Mouse (Mus musculus) CH12.LX (cell line): ENCODE measurements around the gene Grid1.

Source experiments
- CHD2 ChIP-seq: IDR thresholded peaks from 2 replicates; pipeline ENCODE4 v1.6.1; 2011; ENCODE audit warnings: low read length, improper control_type of control experiment
- CTCF ChIP-seq, 2 experiments: IDR thresholded peaks in 1 of 2; conservative IDR thresholded peaks in 1 of 2; 2 replicates each; pipeline ENCODE4 v1.5.1; 2011 to 2012; ENCODE audit warnings: low read depth in 2 of 2, low read length in 2 of 2, improper control_type of control experiment in 1 of 2, inconsistent platforms in 1 of 2, mild to moderate bottlenecking in 1 of 2, moderate library complexity in 1 of 2
- IRF4 ChIP-seq: IDR thresholded peaks from 2 replicates; pipeline ENCODE4 v1.6.1; 2014; ENCODE audit warnings: low read depth, mild to moderate bottlenecking, inconsistent platforms, low read length, improper control_type of control experiment
- MAFK ChIP-seq: IDR thresholded peaks from 2 replicates; pipeline ENCODE4 v1.6.1; 2011; ENCODE audit warnings: low read length, improper control_type of control experiment; ENCODE audit not compliant: insufficient replicate concordance
- RAD21 ChIP-seq: IDR thresholded peaks from 2 replicates; pipeline ENCODE4 v1.6.1; 2011; ENCODE audit warnings: low read depth, mild to moderate bottlenecking, low read length, improper control_type of control experiment, moderate library complexity

DNA sequence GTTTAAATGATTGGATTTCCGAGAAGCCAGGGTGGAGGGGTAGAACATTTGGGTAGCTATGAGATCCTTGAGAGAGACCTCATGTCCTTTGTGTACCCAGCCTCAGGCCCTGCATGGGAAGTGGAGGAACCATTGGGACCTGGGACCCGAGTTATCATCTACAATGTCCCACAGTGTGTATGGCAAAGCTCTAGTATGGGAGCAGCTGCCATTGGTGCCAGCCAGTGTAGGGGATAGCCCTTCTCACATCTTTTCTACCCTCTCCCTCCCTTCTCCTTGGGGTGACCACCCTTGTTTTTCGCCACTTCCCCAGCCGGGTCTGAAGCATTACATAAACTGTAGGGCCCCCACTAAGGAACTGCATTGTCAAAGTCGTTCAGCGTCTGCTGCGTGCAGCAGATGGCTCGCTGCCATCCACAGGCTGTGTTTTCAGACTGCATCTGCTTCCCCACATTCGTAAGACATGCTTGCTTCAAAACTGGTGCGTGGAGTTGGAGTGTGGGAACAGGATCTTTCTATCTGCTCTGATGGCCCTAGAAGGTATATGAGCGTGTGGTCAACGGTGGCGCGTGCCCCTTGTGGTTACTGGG lies 124.6 kb downstream of the Grid1 start:
- TF ChIP-seq MAFK (no peak), IRF4 (no peak), RAD21 (no peak), CHD2 (no peak), CTCF (conservative IDR thresholded peaks at IDR 0.05 in 1 of 2, IDR thresholded peaks at IDR 0.05 in 1 of 2; ENCODE audit: low read depth in 2 of 2, low read length in 2 of 2) (no peak)
